Mouse (Mus musculus) embryonic fibroblast, embryonic 13.5 days (primary cell): Measurements from ENCODE around the gene Apln. TPM values are rescaled to one million over a fixed set of nuclear protein-coding genes. Genes with fewer than 3 reads are reported as not detected.
A peak's percentile ranks its signal among the peaks of the same experiment; 100 is the strongest.

Source experiments
- H3K27ac ChIP-seq: 2 replicates; pipeline ENCODE4 v1.5.1; 2012; ENCODE audit warnings: low read length, control low read depth, inconsistent platforms; ENCODE audit not compliant: insufficient read depth
- H3K4me1 ChIP-seq: 2 replicates; pipeline ENCODE4 v1.6.1; 2011; ENCODE audit warnings: low read length; ENCODE audit not compliant: control insufficient read depth, insufficient read depth
- H3K4me3 ChIP-seq: 2 replicates; pipeline ENCODE4 v1.5.1; 2011; ENCODE audit warnings: mild to moderate bottlenecking, control low read depth, low read length; ENCODE audit not compliant: insufficient read depth
- CTCF ChIP-seq: IDR thresholded peaks from 2 replicates; pipeline ENCODE4 v1.5.1; 2011; ENCODE audit warnings: mild to moderate bottlenecking, control low read depth, low read length, moderate library complexity, borderline replicate concordance; ENCODE audit not compliant: insufficient read depth
- POLR2A ChIP-seq: IDR thresholded peaks from 2 replicates; pipeline ENCODE4 v1.6.1; 2011; ENCODE audit warnings: low read depth, mild to moderate bottlenecking, control low read depth, low read length, moderate library complexity
- polyA plus RNA-seq: library from polyadenylated mRNA; stranded (reverse); fragments of >200 nt; gene quantifications from 2 replicates; pipeline ENCODE4 v1.2.4, GENCODE M21; 2011; ENCODE audit warnings: low read depth; ENCODE audit not compliant: missing spikeins, insufficient read length

The Apln gene
- polyA plus RNA-seq, 1 experiment = 5.0 TPM

DNA sequence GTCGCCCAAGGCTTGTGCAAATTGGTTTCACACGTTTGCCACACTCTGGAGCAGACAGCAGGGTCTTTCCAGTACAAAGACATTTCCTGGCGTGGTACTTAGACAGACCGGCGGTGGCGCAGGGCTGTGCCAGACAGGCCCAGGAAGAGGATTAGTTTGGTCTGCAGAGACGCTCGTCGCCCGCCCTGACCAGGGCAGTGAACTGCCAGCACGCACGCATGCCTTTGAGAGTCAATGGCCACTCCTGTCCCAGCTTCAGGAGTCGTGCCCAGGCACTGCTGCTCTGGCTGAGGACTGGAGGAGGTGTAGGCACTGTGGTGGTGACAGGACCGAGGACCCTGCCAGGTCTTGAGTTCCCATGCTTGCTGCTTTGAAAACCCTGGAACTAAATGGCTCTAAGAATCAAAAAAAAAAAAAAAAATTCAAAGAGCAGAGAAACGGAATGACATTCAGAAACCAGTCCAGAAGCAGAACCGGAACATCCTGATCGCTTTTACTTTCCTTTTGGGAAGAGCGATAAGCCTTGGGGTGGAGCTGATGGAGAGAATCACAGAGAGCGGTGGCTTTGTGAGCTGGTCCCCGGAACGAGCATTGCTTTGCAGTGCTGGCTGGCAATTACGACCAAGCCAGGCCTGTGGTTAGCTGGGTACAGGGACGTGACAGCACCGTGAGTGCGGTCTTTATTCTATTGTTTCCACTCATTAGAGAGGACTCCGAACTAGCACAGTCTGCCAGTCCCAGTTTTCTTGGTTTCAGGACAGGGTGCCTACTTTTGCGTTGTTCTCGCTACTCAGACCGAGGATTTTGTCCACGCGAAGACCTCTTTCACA is 19.7 kb upstream of the Apln start:
- no peak for TF ChIP-seq CTCF
- peak; percentile 35 for TF ChIP-seq POLR2A
- H3K27ac ChIP-seq = peak overlapping the region; percentile 17; the same call in 1 of the 2 replicates
- H3K4me1 ChIP-seq = peaks cover 3% of the 10 kb centered on the region; the same call in 1 of the 2 replicates
- H3K4me3 ChIP-seq = no peak overlapping the region

DNA sequence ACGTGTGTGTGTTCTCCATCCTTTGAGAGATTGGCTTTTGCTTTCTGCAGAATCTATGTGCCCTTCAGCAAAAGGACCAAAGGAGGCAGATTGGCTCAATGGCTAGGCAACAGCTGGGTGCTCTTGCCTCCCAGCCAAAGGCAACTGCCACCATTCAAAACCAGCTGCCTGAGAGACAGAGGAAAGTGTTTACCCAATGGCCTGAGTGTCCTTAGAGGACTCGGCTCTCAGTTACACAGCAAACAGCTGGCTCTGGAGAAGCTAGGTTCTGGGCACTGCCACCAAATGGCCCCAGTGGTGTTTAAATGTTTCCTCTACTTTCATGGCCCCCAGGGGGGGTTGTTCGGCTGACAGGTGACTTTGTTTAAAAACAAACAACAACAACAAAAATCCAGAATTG is 19.1 kb upstream of the Apln start:
- no peak for TF ChIP-seq CTCF
- no peak for TF ChIP-seq POLR2A
- no peak overlapping the region for H3K4me3 ChIP-seq
- H3K4me1 ChIP-seq = peaks cover 3% of the 10 kb centered on the region; the same call in 1 of the 2 replicates
- no peak overlapping the region for H3K27ac ChIP-seq

DNA sequence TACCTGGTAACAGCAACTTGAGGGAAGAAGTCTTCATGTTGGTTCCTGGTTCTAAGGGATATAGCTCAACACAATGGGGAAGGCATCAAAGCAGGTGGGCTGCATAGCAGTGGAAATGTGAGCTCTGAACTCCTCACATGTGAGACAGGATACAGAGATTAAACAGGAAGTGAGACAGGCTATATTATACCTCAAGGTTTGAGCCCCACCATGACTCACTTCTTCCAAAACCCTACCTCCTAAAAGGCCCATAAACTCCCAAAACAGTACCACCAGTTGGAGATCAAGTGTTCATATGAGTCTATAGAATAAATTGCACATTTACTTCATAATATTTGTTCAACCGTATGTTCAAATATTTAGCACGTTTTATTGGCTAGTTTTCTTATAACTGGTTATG is 11.7 kb upstream of the Apln start:
- TF ChIP-seq CTCF (no peak), POLR2A (no peak)

DNA sequence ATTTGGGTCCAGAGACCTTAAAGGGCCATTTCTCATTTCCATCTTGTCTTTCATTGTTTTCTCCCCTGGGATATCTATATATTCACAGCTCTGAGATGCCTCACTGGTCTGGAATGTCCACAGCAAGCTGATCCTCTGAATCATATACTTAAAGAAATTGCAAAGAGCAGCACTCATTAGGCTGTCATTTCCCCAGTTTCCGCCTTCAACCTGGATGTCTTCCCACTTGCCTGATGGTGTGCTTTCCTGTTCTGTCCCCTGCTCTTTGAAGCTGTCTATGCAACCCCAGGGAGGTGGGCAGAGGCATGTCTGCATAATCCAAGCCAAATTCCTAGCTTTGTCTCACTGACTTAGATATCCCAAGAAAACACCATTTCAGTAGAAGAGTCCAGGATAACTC is 9.6 kb upstream of the Apln start:
- TF ChIP-seq CTCF = no peak
- no peak for TF ChIP-seq POLR2A
- Histone ChIP-seq H3K27ac (peak overlapping the region; percentile 47; the same call in 1 of the 2 replicates), H3K4me1 (peaks cover 3% of the 10 kb centered on the region), H3K4me3 (no peak overlapping the region)

More for the DNA sequence above, 11.7 kb upstream of the Apln start:
- Histone ChIP-seq H3K4me3 (no peak overlapping the region), H3K4me1 (peaks cover 3% of the 10 kb centered on the region), H3K27ac (peak overlapping the region; percentile 65; the same call in 1 of the 2 replicates)

DNA sequence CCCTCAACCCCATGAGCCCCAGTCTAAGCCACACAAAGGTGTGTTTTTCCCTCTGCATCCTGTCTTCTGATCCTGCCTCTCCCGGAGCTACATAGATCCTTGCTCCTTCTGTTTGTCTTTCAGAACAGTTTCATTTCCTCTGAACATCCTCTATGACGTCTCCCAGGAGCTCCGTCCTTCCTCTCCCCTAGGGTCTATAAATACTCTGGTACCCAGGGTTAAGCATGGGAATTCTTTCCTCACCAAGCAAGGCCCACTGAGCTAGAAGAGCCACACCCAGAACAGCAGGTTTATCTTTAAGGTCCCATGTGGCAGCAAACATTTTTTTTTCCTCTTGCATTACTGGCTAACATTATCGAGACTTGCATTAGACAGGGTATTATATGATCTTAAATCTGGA is 8.1 kb upstream of the Apln start:
- no peak for TF ChIP-seq POLR2A
- TF ChIP-seq CTCF = no peak
- no peak overlapping the region for H3K4me3 ChIP-seq
- H3K4me1 ChIP-seq = peaks cover 3% of the 10 kb centered on the region
- H3K27ac ChIP-seq = no peak overlapping the region

DNA sequence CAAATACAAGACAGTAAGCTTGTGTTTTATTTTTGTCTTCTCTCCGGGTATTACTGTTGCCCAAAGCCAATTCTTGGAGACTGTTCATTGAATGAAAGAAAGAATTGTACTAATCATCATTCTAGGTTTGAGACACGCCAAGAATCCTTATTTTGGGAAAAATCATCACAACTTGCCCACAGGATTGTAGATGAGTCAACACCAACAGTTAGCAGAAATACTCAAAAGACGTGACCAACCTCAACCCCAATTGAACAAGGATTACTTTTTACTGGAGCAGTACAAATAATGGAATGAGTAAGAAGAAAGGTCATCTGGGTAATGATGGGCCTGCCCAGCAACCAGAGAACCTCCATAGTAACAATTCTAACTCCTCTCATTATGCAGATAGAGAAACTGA is 5.7 kb upstream of the Apln start:
- no peak overlapping the region for H3K4me3 ChIP-seq
- H3K4me1 ChIP-seq = peaks cover 3% of the 10 kb centered on the region
- TF ChIP-seq CTCF (no peak), POLR2A (no peak)
- H3K27ac ChIP-seq = peak overlapping the region; percentile 61; the same call in 1 of the 2 replicates

DNA sequence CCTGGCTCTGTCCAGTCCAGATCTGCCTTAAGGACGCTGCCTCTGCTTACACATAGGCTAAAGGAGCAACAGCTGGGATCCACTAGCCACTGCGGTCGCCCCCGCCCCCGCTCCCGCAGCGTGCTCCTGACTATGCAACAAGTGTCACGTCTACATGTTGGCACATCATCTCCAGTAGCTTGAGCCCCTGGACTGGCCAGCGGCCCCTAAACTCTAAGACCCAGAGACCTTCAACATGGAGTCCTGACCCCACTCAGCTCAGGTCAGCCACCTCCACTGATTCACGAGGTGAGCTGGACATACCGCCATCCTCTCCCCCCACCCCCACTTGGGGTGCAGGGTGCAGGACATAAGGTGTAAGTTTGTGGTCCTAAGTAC is 898 bp downstream of the Apln start:
- H3K4me1 ChIP-seq = no peaks in the 10 kb centered on the region
- no peak for TF ChIP-seq CTCF
- no peak overlapping the region for H3K27ac ChIP-seq
- peak overlapping the region; percentile 50 for H3K4me3 ChIP-seq

DNA sequence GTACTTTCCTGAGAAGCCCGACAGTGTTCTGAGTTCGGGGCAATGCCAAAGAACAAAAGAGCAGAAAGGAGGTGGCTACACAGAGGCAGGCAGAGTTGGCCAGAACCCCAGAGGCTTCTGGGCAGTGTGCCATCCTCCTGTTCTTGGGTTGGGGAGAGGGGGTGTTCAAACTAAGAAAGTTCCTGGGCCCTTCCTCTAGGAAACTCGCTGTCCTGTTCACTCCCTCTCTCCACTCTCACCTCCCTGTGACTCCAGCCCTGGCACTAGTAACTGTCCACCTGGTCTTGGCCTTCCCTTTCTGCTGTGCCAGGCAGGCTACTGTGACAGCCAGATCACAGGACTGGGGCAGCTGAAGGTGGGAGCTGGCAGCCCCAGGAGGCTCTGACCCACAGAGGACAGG is 1.6 kb downstream of the Apln start:
- H3K4me1 ChIP-seq = no peaks in the 10 kb centered on the region
- TF ChIP-seq CTCF = no peak
- no peak for TF ChIP-seq POLR2A
- peak overlapping the region; percentile 50 for H3K4me3 ChIP-seq
- no peak overlapping the region for H3K27ac ChIP-seq

DNA sequence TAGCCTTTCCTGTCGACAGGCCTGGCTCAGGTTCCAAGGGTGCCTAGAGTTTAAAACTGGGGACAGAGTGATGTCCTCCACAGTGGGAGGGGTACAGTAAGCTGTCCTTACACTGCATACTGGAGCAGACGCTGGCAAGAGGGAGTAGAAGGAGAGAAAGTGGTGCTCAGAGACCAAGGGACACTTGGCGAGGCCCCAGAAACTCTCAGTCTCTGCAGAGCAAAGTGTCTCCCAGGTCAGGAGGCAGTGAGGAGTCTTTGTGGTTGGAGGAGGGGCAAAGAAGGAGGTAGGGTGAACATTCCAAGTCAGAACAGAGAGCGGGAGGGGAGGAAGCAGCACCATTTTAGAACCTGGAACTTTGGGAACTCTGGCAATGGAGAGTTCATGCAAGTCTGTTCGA is 2.8 kb downstream of the Apln start:
- no peak for TF ChIP-seq POLR2A
- TF ChIP-seq CTCF = no peak
- H3K4me1 ChIP-seq = no peaks in the 10 kb centered on the region
- no peak overlapping the region for H3K27ac ChIP-seq
- no peak overlapping the region for H3K4me3 ChIP-seq

DNA sequence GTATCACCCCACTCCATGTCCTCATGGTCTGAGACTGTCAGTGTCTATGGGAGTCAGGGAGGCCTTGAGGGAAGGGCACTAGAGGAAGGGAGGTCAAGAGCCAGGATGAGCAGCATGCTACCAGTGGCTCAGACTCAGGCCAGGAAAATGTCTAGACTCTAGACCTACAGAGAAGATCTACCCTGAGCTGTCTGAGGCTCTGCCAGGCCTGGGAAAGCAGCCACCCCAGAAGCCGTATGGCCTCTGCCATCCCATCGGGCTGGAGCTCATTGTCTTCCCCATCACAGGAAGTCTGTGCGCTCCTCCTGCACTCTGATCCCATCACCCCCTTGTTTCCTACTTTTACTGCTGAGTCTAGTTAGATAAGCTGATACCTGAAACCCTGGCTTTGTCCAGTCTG is 4.1 kb downstream of the Apln start:
- H3K4me1 ChIP-seq = no peaks in the 10 kb centered on the region
- H3K4me3 ChIP-seq = no peak overlapping the region
- no peak overlapping the region for H3K27ac ChIP-seq
- no peak for TF ChIP-seq CTCF
- no peak for TF ChIP-seq POLR2A

DNA sequence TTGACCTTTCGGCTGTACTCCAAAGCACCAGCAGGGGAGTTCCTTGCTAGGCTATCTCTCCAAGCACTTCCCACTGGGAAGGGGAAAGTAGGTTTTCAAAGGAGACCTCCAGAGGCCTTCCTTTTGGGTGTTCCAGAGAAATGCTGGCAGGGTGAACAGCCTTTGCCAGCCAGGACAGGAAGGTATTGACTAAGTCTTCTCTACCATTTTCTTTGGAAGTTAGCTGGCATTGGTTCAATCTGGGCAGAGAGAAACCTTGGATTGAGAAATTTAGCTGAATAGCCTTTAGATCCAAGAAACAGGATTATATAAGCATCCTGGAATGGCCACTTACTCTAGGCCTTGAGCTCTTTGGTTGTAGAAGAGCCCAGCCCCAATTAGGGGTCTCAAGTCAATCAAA is 11.8 kb downstream of the Apln start:
- H3K4me3 ChIP-seq = no peak overlapping the region
- H3K4me1 ChIP-seq = no peaks in the 10 kb centered on the region
- no peak overlapping the region for H3K27ac ChIP-seq
- TF ChIP-seq POLR2A (no peak), CTCF (no peak)
